Mouse (Mus musculus) lung, adult 2 months (tissue): ENCODE measurements around the gene Gm20388.

ENCODE experiments used
- CTCF ChIP-seq: fragments of 200-500 bp; IDR thresholded peaks from 2 replicates; pipeline ENCODE4 v1.5.1; 2011; ENCODE audit warnings: mild to moderate bottlenecking, low read length, control low read depth; ENCODE audit not compliant: insufficient read depth
- POLR2A ChIP-seq: fragments of 200-500 bp; IDR thresholded peaks from 2 replicates; pipeline ENCODE4 v1.6.1; 2011; ENCODE audit warnings: low read depth, mild to moderate bottlenecking, control low read depth, low read length, borderline replicate concordance; ENCODE audit errors: extremely low read depth

DNA sequence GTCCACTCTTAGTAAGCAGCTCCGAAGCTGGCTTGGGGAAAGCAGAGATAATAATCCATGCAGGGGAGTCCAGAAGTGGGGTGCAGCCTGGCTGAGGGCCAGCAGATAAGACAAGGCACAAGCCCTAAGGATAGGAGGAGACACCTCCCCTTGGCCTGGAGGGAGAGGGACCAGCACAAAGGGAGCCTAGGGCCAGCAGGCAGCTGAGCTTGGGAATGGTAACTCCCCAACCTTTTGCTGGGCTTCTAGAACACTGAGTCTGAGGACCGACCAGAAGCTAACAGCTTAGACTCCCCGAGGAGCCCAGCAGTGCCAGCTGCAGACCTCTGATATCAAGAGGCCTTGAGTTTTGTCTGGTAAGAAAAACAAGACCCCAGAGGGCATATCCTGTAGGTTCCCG, 433.5 kb downstream of the Gm20388 start:
- TF ChIP-seq CTCF, result no peak
- TF ChIP-seq POLR2A, result no peak
